Mouse (Mus musculus): ENCODE measurements around the gene Mbnl2. TPM values are rescaled to one million over a fixed set of nuclear protein-coding genes. Genes with fewer than 3 reads are reported as not detected.

Mbnl2 gene
- total RNA-seq, 1 experiment from 2014 or later = 206 TPM

GRCm38 (mm10) chr14:120297137-120297749, 21.8 kb downstream of the Mbnl2 start:
- DNase-seq = peak; percentile 53

GRCm38 (mm10) chr14:120297833-120298232, 22.4 kb downstream of the Mbnl2 start:
- no peak for DNase-seq

GRCm38 (mm10) chr14:120298439-120298838, 23.0 kb downstream of the Mbnl2 start:
- DNase-seq = no peak

GRCm38 (mm10) chr14:120299716-120300115, 24.2 kb downstream of the Mbnl2 start:
- DNase-seq = peak; percentile 54

- no peak for DNase-seq
Observed at GRCm38 (mm10) chr14:120300191-120300590, 24.7 kb downstream of the Mbnl2 start.

GRCm38 (mm10) chr14:120300814-120301213, 25.3 kb downstream of the Mbnl2 start:
- DNase-seq = no peak

GRCm38 (mm10) chr14:120302913-120303548, 27.6 kb downstream of the Mbnl2 start:
- DNase-seq = peak; percentile 68

GRCm38 (mm10) chr14:120306229-120306628, 30.8 kb downstream of the Mbnl2 start:
- DNase-seq = no peak

GRCm38 (mm10) chr14:120307356-120307755, 31.9 kb downstream of the Mbnl2 start:
- no peak for DNase-seq

GRCm38 (mm10) chr14:120307963-120308362, 32.5 kb downstream of the Mbnl2 start:
- DNase-seq = peak; percentile 55

- no peak for DNase-seq
Observed at GRCm38 (mm10) chr14:120309691-120310090, 34.2 kb downstream of the Mbnl2 start.

GRCm38 (mm10) chr14:120311330-120312097, 36.0 kb downstream of the Mbnl2 start:
- no peak for DNase-seq

GRCm38 (mm10) chr14:120312661-120313406, 37.4 kb downstream of the Mbnl2 start:
- DNase-seq = no peak

- DNase-seq = no peak
Observed at GRCm38 (mm10) chr14:120313466-120313865, 38.0 kb downstream of the Mbnl2 start.

- no peak for DNase-seq
Observed at GRCm38 (mm10) chr14:120315721-120316120, 40.3 kb downstream of the Mbnl2 start.

GRCm38 (mm10) chr14:120318326-120318935, 43.0 kb downstream of the Mbnl2 start:
- peak; percentile 65 for DNase-seq

GRCm38 (mm10) chr14:120318974-120319731, 43.7 kb downstream of the Mbnl2 start:
- DNase-seq = no peak

- no peak for DNase-seq
Observed at GRCm38 (mm10) chr14:120322041-120322440, 46.6 kb downstream of the Mbnl2 start.

- DNase-seq = no peak
Observed at GRCm38 (mm10) chr14:120323111-120323510, 47.6 kb downstream of the Mbnl2 start.

- DNase-seq = no peak
Observed at GRCm38 (mm10) chr14:120324061-120324791, 48.8 kb downstream of the Mbnl2 start.
